Mouse (Mus musculus) limb, embryonic 14.5 days (tissue): ENCODE measurements around the gene Yipf1. TPM values are rescaled to one million over a fixed set of nuclear protein-coding genes. Genes with fewer than 3 reads are reported as not detected.

Source experiments
- ATAC-seq: fragments of 200-750 bp; cut with Nextera tagmentation; 2 replicates; pipeline ENCODE4 v1.8.0; 2017; ENCODE audit warnings: low read depth, moderate number of reproducible peaks, moderate TSS enrichment; ENCODE audit not compliant: low FRiP score
- DNase-seq: peaks from one replicate; pipeline ENCODE4 v3.0.0-alpha.2; 2015; ENCODE audit warnings: low spot score
- H3K27ac ChIP-seq: fragments of 300-500 bp; sonication (generic); replicated peaks from 2 replicates; pipeline ENCODE4 v1.5.1; 2014; ENCODE audit warnings: low read depth, mild to moderate bottlenecking, low read length, moderate library complexity, mixed read lengths
- H3K27me3 ChIP-seq: fragments of 300-500 bp; sonication (generic); 2 replicates; pipeline ENCODE4 v1.6.1; 2014; ENCODE audit warnings: low read length, mixed read lengths; ENCODE audit not compliant: control insufficient read depth, insufficient read depth
- H3K36me3 ChIP-seq: fragments of 300-500 bp; sonication (generic); 2 replicates; pipeline ENCODE4 v1.6.1; 2014; ENCODE audit warnings: mild to moderate bottlenecking, low read length, moderate library complexity, mixed read lengths; ENCODE audit not compliant: control insufficient read depth, insufficient read depth
- H3K4me1 ChIP-seq: fragments of 300-500 bp; sonication (generic); 2 replicates; pipeline ENCODE4 v1.6.1; 2014; ENCODE audit warnings: antibody characterized with exemption, low read length, mixed read lengths; ENCODE audit not compliant: control insufficient read depth, insufficient read depth
- H3K4me2 ChIP-seq: fragments of 300-500 bp; sonication (generic); replicated peaks from 2 replicates; pipeline ENCODE4 v1.6.1; 2014; ENCODE audit warnings: low read depth, mild to moderate bottlenecking, low read length, moderate library complexity; ENCODE audit not compliant: severe bottlenecking
- H3K4me3 ChIP-seq: fragments of 300-500 bp; sonication (generic); replicated peaks from 2 replicates; pipeline ENCODE4 v1.5.1; 2014; ENCODE audit warnings: low read length
- H3K9ac ChIP-seq: fragments of 300-500 bp; sonication (generic); 2 replicates; pipeline ENCODE4 v1.6.1; 2014; ENCODE audit warnings: mild to moderate bottlenecking, low read depth, low read length, moderate library complexity; ENCODE audit not compliant: severe bottlenecking
- H3K9me3 ChIP-seq: fragments of 300-500 bp; sonication (generic); 2 replicates; pipeline ENCODE4 v1.6.1; 2016; ENCODE audit warnings: low read length; ENCODE audit not compliant: control insufficient read depth
- POLR2A ChIP-seq: fragments of 200-500 bp; IDR thresholded peaks from 2 replicates; pipeline ENCODE4 v1.8.0; 2012; ENCODE audit warnings: inconsistent platforms, mild to moderate bottlenecking, moderate library complexity, borderline replicate concordance; ENCODE audit not compliant: insufficient read depth, insufficient read length; ENCODE audit errors: extremely low read depth
- WGBS: fragments of 180-500 bp; shearing (Covaris S2); extraction: QIAGEN DNeasy Blood & Tissue Kit; methylation state at CpG from one replicate; pipeline ENCODE4 v1.1.7; 2014; 5-methylcytosine and 5-hydroxymethylcytosine counted together
- polyA plus RNA-seq, 2 experiments: library from polyadenylated mRNA; depleted of rRNA in 1 of 2; stranded (reverse) in 1 of 2; unstranded in 1 of 2; fragments of >200 nt; fragmentation: Nextera tagmentation in 1 of 2; extraction: Ambion mirVana in 1 of 2; gene quantifications; 2 replicates each; pipeline versions ENCODE4 v1.2.1 to v1.2.3; 2012 to 2014

Gene Yipf1
- polyA plus RNA-seq, 2 experiments: 35.8 to 55.2 TPM

- H3K27me3 ChIP-seq: no peaks in the 10 kb centered on the region
- H3K27ac ChIP-seq: no peak overlapping the region
- ATAC-seq (no peak), DNase-seq (no peak)
- no peaks in the 10 kb centered on the region for H3K9me3 ChIP-seq
- H3K4me1 ChIP-seq: no peaks in the 10 kb centered on the region
- no peak for TF ChIP-seq POLR2A
- H3K4me3 ChIP-seq: no peak overlapping the region
- H3K4me2 ChIP-seq: no peak overlapping the region
- no peak overlapping the region for H3K9ac ChIP-seq
- peaks cover 4% of the 10 kb centered on the region for H3K36me3 ChIP-seq
- 65% methylated on average over 3 of the region's 3 CpGs for WGBS
Measured at GRCm38 (mm10) chr4:107285446-107286200, 28.5 kb upstream of the Yipf1 start.

DNA sequence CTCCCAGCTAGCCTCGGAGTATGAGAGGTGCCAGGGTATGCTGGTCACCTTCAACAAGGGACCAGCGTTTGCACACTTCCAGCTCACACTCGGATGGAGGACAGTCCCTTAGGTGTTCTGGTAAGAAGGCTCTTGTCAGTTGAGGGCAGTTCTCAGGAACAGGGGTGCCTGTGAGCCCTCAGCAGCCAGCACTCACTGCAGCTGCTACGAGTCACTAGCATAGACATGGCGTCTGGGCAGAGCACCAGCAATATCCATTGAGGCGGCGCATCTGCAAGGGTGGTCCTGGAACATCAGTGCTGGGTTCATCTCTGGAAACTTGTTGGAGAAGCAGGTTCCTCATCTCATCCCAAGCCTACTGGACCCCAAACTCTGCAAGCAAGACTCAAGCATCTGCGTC lies 27.8 kb upstream of the Yipf1 start:
- no peak for TF ChIP-seq POLR2A
- Histone ChIP-seq H3K4me2 (no peak overlapping the region), H3K4me1 (no peaks in the 10 kb centered on the region), H3K27me3 (no peaks in the 10 kb centered on the region), H3K9me3 (no peaks in the 10 kb centered on the region), H3K9ac (no peak overlapping the region), H3K4me3 (no peak overlapping the region), H3K27ac (no peak overlapping the region), H3K36me3 (0 out of 2 replicates have a peak, but pooled peaks cover 2% of the 10 kb centered on the region)
- 93% methylated on average over 8 of the region's 8 CpGs for WGBS
- DNase-seq (no peak), ATAC-seq (no peak)

GRCm38 (mm10) chr4:107287517-107287916 lies 26.6 kb upstream of the Yipf1 start:
- WGBS: 87% methylated on average over 2 of the region's 2 CpGs
- ATAC-seq (no peak), DNase-seq (no peak)
- Histone ChIP-seq H3K4me3 (no peak overlapping the region), H3K9ac (no peak overlapping the region), H3K27me3 (no peaks in the 10 kb centered on the region), H3K4me1 (no peaks in the 10 kb centered on the region), H3K9me3 (no peaks in the 10 kb centered on the region), H3K27ac (no peak overlapping the region), H3K4me2 (no peak overlapping the region), H3K36me3 (no peaks in the 10 kb centered on the region)
- TF ChIP-seq POLR2A: no peak

- no peaks in the 10 kb centered on the region for H3K9me3 ChIP-seq
- 85% methylated on average over 7 of the region's 7 CpGs for WGBS
- ATAC-seq (no peak), DNase-seq (no peak)
- H3K9ac ChIP-seq: no peak overlapping the region
- no peak overlapping the region for H3K27ac ChIP-seq
- H3K36me3 ChIP-seq: no peaks in the 10 kb centered on the region
- H3K27me3 ChIP-seq: no peaks in the 10 kb centered on the region
- H3K4me3 ChIP-seq: no peak overlapping the region
- TF ChIP-seq POLR2A: no peak
- H3K4me1 ChIP-seq: no peaks in the 10 kb centered on the region
- H3K4me2 ChIP-seq: no peak overlapping the region
Measured at GRCm38 (mm10) chr4:107291611-107292272, 22.4 kb upstream of the Yipf1 start.

- Histone ChIP-seq H3K36me3 (no peaks in the 10 kb centered on the region), H3K4me1 (no peaks in the 10 kb centered on the region), H3K4me2 (no peak overlapping the region), H3K27ac (no peak overlapping the region), H3K9ac (no peak overlapping the region), H3K4me3 (no peak overlapping the region), H3K27me3 (no peaks in the 10 kb centered on the region), H3K9me3 (no peaks in the 10 kb centered on the region)
- DNase-seq: no peak
- no peak for ATAC-seq
- no peak for TF ChIP-seq POLR2A
- WGBS: 39% methylated on average over 4 of the region's 4 CpGs
Measured at GRCm38 (mm10) chr4:107292273-107292662, 21.9 kb upstream of the Yipf1 start.
